Mouse (Mus musculus): ENCODE data around the gene Mrps11.

DNA sequence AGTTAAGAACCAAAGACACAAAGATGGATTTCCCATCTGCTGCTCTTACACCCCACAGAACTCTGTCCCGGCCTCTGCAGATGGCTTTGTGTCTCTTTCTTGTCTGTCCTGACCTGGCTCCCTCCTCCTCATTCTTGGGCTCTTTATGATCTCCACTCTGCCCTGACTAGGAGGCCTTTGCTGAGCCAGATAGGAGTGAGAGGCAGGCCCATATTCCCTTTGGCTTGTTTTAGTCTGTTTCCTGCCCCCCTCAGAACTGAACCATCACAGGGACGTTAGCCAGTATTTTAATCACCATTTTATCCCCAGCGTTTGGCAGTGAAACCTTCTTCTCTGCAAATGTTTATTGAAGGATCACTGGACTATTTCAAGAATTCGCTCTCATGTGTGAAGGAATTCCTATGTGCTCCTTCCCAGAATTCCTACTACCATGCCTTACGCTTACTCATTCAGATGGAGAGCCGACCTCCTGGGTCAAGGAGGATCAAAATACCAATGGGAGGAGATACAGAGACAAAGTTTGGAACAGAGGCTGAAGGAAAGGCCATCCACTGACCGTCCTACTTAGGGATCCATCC, 13.8 kb upstream of the Mrps11 start:
- TF ChIP-seq E2F4 (IDR thresholded peaks at IDR 0.05; ENCODE audit: insufficient replicate concordance, low read depth, low read length) (no peak), SMC3 (IDR thresholded peaks at IDR 0.05; ENCODE audit: low read depth, low read length) (no peak), MYC (IDR thresholded peaks at IDR 0.05; ENCODE audit: low read depth, low read length) (no peak), CTCF (conservative IDR thresholded peaks at IDR 0.05 in 1 of 2, IDR thresholded peaks at IDR 0.05 in 1 of 2; ENCODE audit: low read depth in 2 of 2, low read length in 2 of 2) (no peak), ZC3H11A (IDR thresholded peaks at IDR 0.05; ENCODE audit: low read depth, low read length) (no peak), POLR2A (IDR thresholded peaks at IDR 0.05; ENCODE audit: low read depth, low read length) (no peak), CHD2 (IDR thresholded peaks at IDR 0.05; ENCODE audit: low read length) (no peak), EP300 (IDR thresholded peaks at IDR 0.05; ENCODE audit: low read length) (no peak)
